Mouse (Mus musculus): ENCODE data around the gene Nav2. TPM values are rescaled to one million over a fixed set of nuclear protein-coding genes. Genes with fewer than 3 reads are reported as not detected.

Nav2 gene
- total and polyA plus RNA-seq, 2 experiments from 2014 or later, result 16.3 to 44.0 TPM

DNA sequence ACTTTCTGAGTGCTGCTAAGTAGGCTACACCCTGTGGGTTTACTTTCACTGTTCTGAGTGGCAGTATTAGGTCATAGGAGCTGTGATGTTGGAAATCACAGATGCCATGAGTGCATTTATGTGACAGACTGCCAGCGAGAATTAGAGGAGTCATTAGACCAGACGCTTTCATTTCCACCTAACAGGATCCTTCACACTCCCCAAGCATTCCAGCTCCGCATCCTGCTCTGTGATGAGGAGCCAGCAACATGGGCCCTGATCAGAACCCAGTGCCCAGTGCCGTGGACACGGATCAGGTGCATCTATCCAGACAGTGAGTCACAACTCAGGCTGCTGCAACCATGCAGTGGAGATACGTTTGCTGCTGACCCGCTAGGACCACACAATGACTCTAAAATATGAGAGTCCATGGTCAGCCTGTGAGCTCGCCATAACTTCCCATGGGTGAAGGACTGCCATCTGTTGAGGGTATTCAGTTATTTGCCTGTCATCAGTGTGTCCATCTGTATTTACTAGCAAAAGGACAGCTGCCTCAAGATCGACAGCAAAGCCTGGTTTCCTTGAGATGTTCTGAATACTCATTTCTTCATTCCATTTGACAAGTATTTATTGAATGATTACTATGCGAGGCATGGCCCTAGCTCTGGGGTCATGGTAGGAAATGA is 461.4 kb downstream of the Nav2 start:
- ATAC-seq (peak; percentile 12; the same call in 1 of the 2 replicates), DNase-seq (no peak)
- Histone ChIP-seq H3K9me3 (ENCODE audit: low read length) (no peaks in the 10 kb centered on the region), H3K4me2 (ENCODE audit: low read depth) (no peak overlapping the region), H3K36me3 (ENCODE audit: insufficient read depth) (no peaks in the 10 kb centered on the region), H3K9ac (no peak overlapping the region), H3K27ac (ENCODE audit: low read depth, low read length) (no peak overlapping the region), H3K27me3 (ENCODE audit: insufficient read depth, low read length) (no peaks in the 10 kb centered on the region), H3K4me3 (ENCODE audit: low read depth, low read length) (no peak overlapping the region), H3K4me1 (ENCODE audit: insufficient read depth) (no peaks in the 10 kb centered on the region)
- WGBS, result 72% methylated on average over 10 of the region's 10 CpGs
- no peak for TF ChIP-seq CTCF (IDR thresholded peaks at IDR 0.05; ENCODE audit: low read depth)

DNA sequence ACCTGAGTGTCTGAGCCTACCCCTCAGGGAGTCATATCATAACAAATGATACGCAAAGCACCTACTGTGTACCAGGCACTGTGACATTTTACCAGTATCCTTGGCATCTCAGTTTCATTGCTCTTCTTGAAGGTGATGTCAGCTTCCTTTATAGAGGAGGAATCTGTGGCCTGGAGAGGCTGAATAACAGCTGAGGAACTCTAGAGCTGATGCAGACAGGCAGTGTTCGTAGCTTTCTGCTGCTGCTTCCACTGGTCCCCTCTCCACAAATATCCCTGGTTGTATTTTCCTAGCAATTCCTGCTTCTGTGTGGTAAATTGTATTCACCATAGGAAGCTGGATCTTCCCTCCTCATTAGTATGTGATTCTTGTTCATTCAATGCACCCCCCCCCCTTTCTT is 462.8 kb downstream of the Nav2 start:
- no peak for DNase-seq
- Histone ChIP-seq H3K4me2 (ENCODE audit: low read depth) (no peak overlapping the region), H3K4me3 (ENCODE audit: low read depth, low read length) (no peak overlapping the region), H3K9me3 (ENCODE audit: low read length) (no peaks in the 10 kb centered on the region), H3K9ac (no peak overlapping the region), H3K36me3 (ENCODE audit: insufficient read depth) (no peaks in the 10 kb centered on the region), H3K27me3 (ENCODE audit: insufficient read depth, low read length) (no peaks in the 10 kb centered on the region), H3K4me1 (ENCODE audit: insufficient read depth) (no peaks in the 10 kb centered on the region), H3K27ac (ENCODE audit: low read depth, low read length) (no peak overlapping the region)
- ATAC-seq, result no peak
- 98% methylated on average over 2 of the region's 2 CpGs for WGBS
- TF ChIP-seq CTCF (IDR thresholded peaks at IDR 0.05; ENCODE audit: low read depth), result no peak

DNA sequence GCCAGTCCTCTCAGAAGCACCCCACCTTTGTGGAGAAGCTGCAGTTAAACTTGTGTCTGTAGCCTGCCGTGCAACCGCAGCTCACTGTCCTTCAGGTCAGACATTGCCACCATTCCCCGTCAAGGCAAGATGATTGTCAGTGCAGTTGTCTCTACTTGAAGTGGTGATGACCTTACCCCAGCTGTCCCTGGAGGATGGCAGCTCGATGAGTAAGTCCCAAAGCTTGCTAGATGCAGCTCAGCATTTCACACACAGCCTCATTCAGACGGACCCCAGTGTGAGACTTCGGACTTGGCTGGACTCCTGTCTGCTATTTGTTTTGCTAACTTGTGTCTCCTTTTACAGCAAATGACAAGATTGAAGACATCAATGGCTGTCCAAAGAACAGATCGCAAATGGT is 463.5 kb downstream of the Nav2 start:
- no peak overlapping the region for H3K9ac ChIP-seq
- DNase-seq (no peak), ATAC-seq (no peak)
- no peaks in the 10 kb centered on the region for H3K36me3 ChIP-seq (ENCODE audit: insufficient read depth)
- no peak overlapping the region for H3K4me2 ChIP-seq (ENCODE audit: low read depth)
- H3K27me3 ChIP-seq (ENCODE audit: insufficient read depth, low read length), result no peaks in the 10 kb centered on the region
- no peak overlapping the region for H3K27ac ChIP-seq (ENCODE audit: low read depth, low read length)
- H3K4me1 ChIP-seq (ENCODE audit: insufficient read depth), result no peaks in the 10 kb centered on the region
- WGBS, result 78% methylated on average over 7 of the region's 7 CpGs
- TF ChIP-seq CTCF (IDR thresholded peaks at IDR 0.05; ENCODE audit: low read depth), result no peak
- no peaks in the 10 kb centered on the region for H3K9me3 ChIP-seq (ENCODE audit: low read length)
- H3K4me3 ChIP-seq (ENCODE audit: low read depth, low read length), result no peak overlapping the region

DNA sequence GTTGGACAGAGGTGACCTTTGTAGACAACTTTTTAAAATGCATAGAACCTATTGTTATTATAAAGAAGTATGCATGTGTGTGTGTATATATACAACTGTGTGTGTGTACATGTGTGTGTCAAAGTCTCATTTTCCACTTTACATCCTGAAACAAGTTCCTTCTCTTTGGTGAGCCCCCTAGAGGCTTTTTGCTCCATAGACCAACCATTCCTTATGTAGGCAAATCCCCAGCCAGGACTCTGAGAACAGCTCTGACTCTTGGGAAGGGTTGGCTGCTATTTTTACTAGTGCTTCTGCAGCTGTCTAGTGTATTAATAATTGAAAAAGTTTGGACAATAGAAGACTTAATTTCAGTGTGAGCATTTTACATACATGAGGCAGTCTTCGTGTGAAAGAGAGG is 464.7 kb downstream of the Nav2 start:
- ATAC-seq (no peak), DNase-seq (no peak)
- no peaks in the 10 kb centered on the region for H3K4me1 ChIP-seq (ENCODE audit: insufficient read depth)
- H3K4me2 ChIP-seq (ENCODE audit: low read depth), result no peak overlapping the region
- no peaks in the 10 kb centered on the region for H3K36me3 ChIP-seq (ENCODE audit: insufficient read depth)
- H3K9me3 ChIP-seq (ENCODE audit: low read length), result no peaks in the 10 kb centered on the region
- TF ChIP-seq CTCF (IDR thresholded peaks at IDR 0.05; ENCODE audit: low read depth), result 0 out of 2 replicates have a peak, but pooled peaks have one; percentile 31
- no peaks in the 10 kb centered on the region for H3K27me3 ChIP-seq (ENCODE audit: insufficient read depth, low read length)
- H3K4me3 ChIP-seq (ENCODE audit: low read depth, low read length), result no peak overlapping the region
- no peak overlapping the region for H3K27ac ChIP-seq (ENCODE audit: low read depth, low read length)
- WGBS, result 73% methylated on average over 1 of the region's 1 CpGs
- no peak overlapping the region for H3K9ac ChIP-seq

DNA sequence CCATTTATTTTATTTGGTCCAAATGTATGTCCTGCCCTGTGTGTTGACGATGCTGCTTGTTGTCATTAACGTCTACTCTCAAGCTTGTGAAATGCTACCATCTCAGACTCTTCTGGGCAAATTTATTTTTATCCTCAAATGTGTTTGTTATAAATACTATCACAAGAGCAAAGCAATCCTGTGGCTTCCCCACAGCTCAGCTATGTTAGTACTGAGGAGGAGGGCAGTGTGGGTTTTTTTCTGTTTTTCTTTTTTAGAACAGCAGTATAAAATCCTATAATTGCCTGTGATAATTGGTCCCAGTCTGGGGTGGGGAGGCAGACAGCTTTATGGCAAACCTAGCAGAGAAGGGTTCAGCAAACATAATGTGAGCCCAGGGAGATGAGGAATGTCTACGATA is 465.1 kb downstream of the Nav2 start:
- no peaks in the 10 kb centered on the region for H3K4me1 ChIP-seq (ENCODE audit: insufficient read depth)
- no peak overlapping the region for H3K4me2 ChIP-seq (ENCODE audit: low read depth)
- H3K9ac ChIP-seq, result no peak overlapping the region
- WGBS, result 67% methylated on average over 3 of the region's 3 CpGs
- no peak overlapping the region for H3K27ac ChIP-seq (ENCODE audit: low read depth, low read length)
- DNase-seq, result no peak
- H3K9me3 ChIP-seq (ENCODE audit: low read length), result no peaks in the 10 kb centered on the region
- H3K27me3 ChIP-seq (ENCODE audit: insufficient read depth, low read length), result no peaks in the 10 kb centered on the region
- TF ChIP-seq CTCF (IDR thresholded peaks at IDR 0.05; ENCODE audit: low read depth), result no peak
- no peaks in the 10 kb centered on the region for H3K36me3 ChIP-seq (ENCODE audit: insufficient read depth)
- no peak overlapping the region for H3K4me3 ChIP-seq (ENCODE audit: low read depth, low read length)
- peak; percentile 21; the same call in 1 of the 2 replicates for ATAC-seq

DNA sequence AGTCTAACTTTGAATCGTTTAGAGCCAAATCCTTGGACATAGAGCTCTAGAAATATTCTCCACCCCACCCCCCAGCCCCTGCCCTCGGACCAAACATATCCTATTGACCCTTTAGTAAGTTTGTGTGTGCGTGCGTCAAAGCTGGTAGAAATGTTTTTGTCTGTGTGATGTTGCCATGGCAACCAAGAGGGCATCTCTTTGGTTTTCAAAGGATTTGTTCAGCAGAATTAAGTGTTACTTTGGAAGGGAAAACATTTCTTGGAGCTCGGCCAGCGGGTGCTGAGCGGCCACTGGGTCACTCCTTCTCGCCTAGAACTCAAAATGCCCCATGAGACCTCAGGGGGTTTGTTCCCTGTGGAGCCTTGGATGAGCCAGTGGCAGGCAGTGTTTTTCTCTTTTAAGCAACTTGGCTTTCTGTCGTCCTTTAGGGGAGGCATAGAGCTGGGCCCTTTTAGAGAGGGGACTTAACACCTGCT is 467.0 kb downstream of the Nav2 start:
- H3K27ac ChIP-seq (ENCODE audit: low read depth, low read length), result 0 out of 2 replicates have a peak overlapping the region, but pooled peaks have one; percentile 15
- no peaks in the 10 kb centered on the region for H3K27me3 ChIP-seq (ENCODE audit: insufficient read depth, low read length)
- no peak for ATAC-seq
- no peak for TF ChIP-seq CTCF (IDR thresholded peaks at IDR 0.05; ENCODE audit: low read depth)
- DNase-seq, result peak; percentile 57
- no peaks in the 10 kb centered on the region for H3K4me1 ChIP-seq (ENCODE audit: insufficient read depth)
- no peaks in the 10 kb centered on the region for H3K36me3 ChIP-seq (ENCODE audit: insufficient read depth)
- H3K9ac ChIP-seq, result no peak overlapping the region
- no peak overlapping the region for H3K4me3 ChIP-seq (ENCODE audit: low read depth, low read length)
- no peaks in the 10 kb centered on the region for H3K9me3 ChIP-seq (ENCODE audit: low read length)
- WGBS, result 6% methylated on average over 9 of the region's 9 CpGs
- H3K4me2 ChIP-seq (ENCODE audit: low read depth), result no peak overlapping the region

DNA sequence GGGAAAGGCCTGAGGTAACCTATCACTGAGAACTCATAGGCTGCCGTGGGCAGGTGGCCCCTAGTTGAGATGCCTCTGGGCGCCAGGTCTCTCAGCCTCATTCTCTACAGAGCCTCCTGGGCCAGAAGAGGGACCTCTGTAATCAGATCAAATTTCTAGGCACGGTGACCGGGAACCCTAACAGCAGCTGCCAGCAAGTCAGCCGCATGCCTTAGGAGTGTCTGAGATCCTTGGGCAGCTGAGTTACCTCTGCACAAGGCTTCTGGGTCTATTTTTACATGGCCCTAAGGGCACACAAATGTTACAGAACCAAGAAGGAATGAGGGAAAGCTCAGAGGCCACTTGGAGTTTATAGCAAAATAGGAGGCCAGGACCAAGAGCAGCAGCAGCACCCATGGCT is 470.1 kb downstream of the Nav2 start:
- no peak overlapping the region for H3K4me3 ChIP-seq (ENCODE audit: low read depth, low read length)
- no peaks in the 10 kb centered on the region for H3K9me3 ChIP-seq (ENCODE audit: low read length)
- ATAC-seq, result no peak
- no peak for DNase-seq
- H3K36me3 ChIP-seq (ENCODE audit: insufficient read depth), result no peaks in the 10 kb centered on the region
- no peak for TF ChIP-seq CTCF (IDR thresholded peaks at IDR 0.05; ENCODE audit: low read depth)
- H3K4me2 ChIP-seq (ENCODE audit: low read depth), result no peak overlapping the region
- no peaks in the 10 kb centered on the region for H3K27me3 ChIP-seq (ENCODE audit: insufficient read depth, low read length)
- H3K27ac ChIP-seq (ENCODE audit: low read depth, low read length), result no peak overlapping the region
- 82% methylated on average over 5 of the region's 5 CpGs for WGBS
- H3K9ac ChIP-seq, result no peak overlapping the region
- H3K4me1 ChIP-seq (ENCODE audit: insufficient read depth), result no peaks in the 10 kb centered on the region
